Mouse (Mus musculus) ES-E14 (cell line): ENCODE results near the gene Nat10. TPM values are rescaled to one million over a fixed set of nuclear protein-coding genes. Genes with fewer than 3 reads are reported as not detected.

Experiments
- DNase-seq: peaks from one replicate; pipeline ENCODE4 v3.0.0-alpha.2; 2013; ENCODE audit warnings: low read depth, low spot score
- H3K27ac ChIP-seq: 2 replicates; pipeline ENCODE4 v1.5.1; 2012; ENCODE audit warnings: low read depth, mild to moderate bottlenecking, low read length, moderate library complexity, mixed read lengths; ENCODE audit not compliant: poor library complexity, insufficient read depth, severe bottlenecking
- H3K36me3 ChIP-seq: 2 replicates; pipeline ENCODE4 v1.6.1; 2012; ENCODE audit warnings: mild to moderate bottlenecking, low read length, moderate library complexity, mixed read lengths; ENCODE audit not compliant: control insufficient read depth, poor library complexity, insufficient read depth, severe bottlenecking
- H3K4me1 ChIP-seq, 2 experiments: fragments of 150-350 bp in 1 of 2; sonication (generic) in 1 of 2; 2 replicates each; pipeline ENCODE4 v1.6.1; 2012; ENCODE audit warnings: low read length in 2 of 2, mild to moderate bottlenecking in 1 of 2, mixed read lengths in 1 of 2; ENCODE audit not compliant: control insufficient read depth in 2 of 2, insufficient read depth in 2 of 2, poor library complexity in 1 of 2
- H3K4me3 ChIP-seq, 2 experiments: fragments of 150-350 bp in 1 of 2; sonication (generic) in 1 of 2; 2 replicates each; pipeline ENCODE4 v1.5.1; 2012; ENCODE audit warnings: low read length in 2 of 2, low read depth in 1 of 2, mild to moderate bottlenecking in 1 of 2, mixed read lengths in 1 of 2; ENCODE audit not compliant: insufficient read depth in 1 of 2, poor library complexity in 1 of 2, severe bottlenecking in 1 of 2
- H3K9ac ChIP-seq: 2 replicates; pipeline ENCODE4 v1.6.1; 2012; ENCODE audit warnings: low read depth, mild to moderate bottlenecking, low read length, mixed read lengths; ENCODE audit not compliant: poor library complexity, insufficient read depth, severe bottlenecking
- H3K9me3 ChIP-seq: fragments of 150-350 bp; sonication (generic); 2 replicates; pipeline ENCODE4 v1.6.1; 2012; ENCODE audit warnings: low read depth, mild to moderate bottlenecking, low read length; ENCODE audit not compliant: control insufficient read depth, insufficient read depth
- CHD2 ChIP-seq: IDR thresholded peaks from 2 replicates; pipeline ENCODE4 v1.6.1; 2014; ENCODE audit warnings: mild to moderate bottlenecking, low read depth, low read length, inconsistent platforms
- HCFC1 ChIP-seq: IDR thresholded peaks from 2 replicates; pipeline ENCODE4 v1.6.1; 2012; ENCODE audit warnings: low read length, inconsistent platforms, borderline replicate concordance; ENCODE audit not compliant: insufficient read depth
- MAFK ChIP-seq: IDR thresholded peaks from 2 replicates; pipeline ENCODE4 v1.6.1; 2014; ENCODE audit warnings: mild to moderate bottlenecking, low read depth, low read length, inconsistent platforms; ENCODE audit not compliant: insufficient read depth
- ZC3H11A ChIP-seq: IDR thresholded peaks from 2 replicates; pipeline ENCODE4 v1.6.1; 2012; ENCODE audit warnings: low read depth, mild to moderate bottlenecking, inconsistent platforms, low read length, borderline replicate concordance
- ZNF384 ChIP-seq: IDR thresholded peaks from 2 replicates; pipeline ENCODE4 v1.6.1; 2012; ENCODE audit warnings: low read depth, low read length, inconsistent platforms
- in situ Hi-C, 2 experiments: fragments of 600-800 bp; cut with MboI; formaldehyde crosslinking; loops; one replicate each; pipeline ENCODE4 v1.15.1; 2025; ENCODE audit warnings: low sequenced_read_pairs in 2 of 2, inconsistent platforms in 1 of 2; ENCODE audit not compliant: unreplicated experiment in 2 of 2
- total RNA-seq: library from RNA; depleted of rRNA; stranded (reverse); fragments of 300-350 nt; gene quantifications from 2 replicates; pipeline ENCODE4 v1.2.3, GENCODE M21; 2012

Gene Nat10
- total RNA-seq, 1 experiment: 77.0 TPM

- Histone ChIP-seq H3K4me3 (no peak overlapping the region), H3K9me3 (no peaks in the 10 kb centered on the region), H3K9ac (no peak overlapping the region), H3K36me3 (no peaks in the 10 kb centered on the region), H3K4me1 (no peaks in the 10 kb centered on the region), H3K27ac (no peak overlapping the region)
- in situ Hi-C loops: no loop called here
- TF ChIP-seq HCFC1: no peak
- no peak for TF ChIP-seq CHD2
- TF ChIP-seq ZNF384: no peak
- no peak for TF ChIP-seq MAFK
- TF ChIP-seq ZC3H11A: no peak
- DNase-seq: no peak
These were observed 55.2 kb downstream of the Nat10 start for GRCm38 (mm10) chr2:103705826-103706225.

GRCm38 (mm10) chr2:103703865-103704264 lies 57.2 kb downstream of the Nat10 start:
- TF ChIP-seq CHD2 (no peak), ZC3H11A (no peak)
- H3K4me1 ChIP-seq: no peaks in the 10 kb centered on the region
- in situ Hi-C loops: no loop called here
- H3K9me3 ChIP-seq: no peaks in the 10 kb centered on the region
- H3K27ac ChIP-seq: no peak overlapping the region
- no peak for DNase-seq
- no peak overlapping the region for H3K9ac ChIP-seq
- H3K36me3 ChIP-seq: no peaks in the 10 kb centered on the region
- no peak overlapping the region for H3K4me3 ChIP-seq

GRCm38 (mm10) chr2:103703336-103703735 lies 57.7 kb downstream of the Nat10 start:
- TF ChIP-seq CHD2 (no peak), ZNF384 (no peak), MAFK (no peak), ZC3H11A (no peak), HCFC1 (no peak)
- no peaks in the 10 kb centered on the region for H3K36me3 ChIP-seq
- H3K4me1 ChIP-seq: no peaks in the 10 kb centered on the region
- H3K4me3 ChIP-seq: no peak overlapping the region
- DNase-seq: no peak
- H3K9ac ChIP-seq: no peak overlapping the region
- H3K9me3 ChIP-seq: no peaks in the 10 kb centered on the region
- no peak overlapping the region for H3K27ac ChIP-seq
- in situ Hi-C loops: no loop called here

- Histone ChIP-seq H3K9me3 (no peaks in the 10 kb centered on the region), H3K4me1 (no peaks in the 10 kb centered on the region), H3K9ac (no peak overlapping the region), H3K36me3 (no peaks in the 10 kb centered on the region), H3K27ac (no peak overlapping the region), H3K4me3 (no peak overlapping the region)
- TF ChIP-seq MAFK (no peak), HCFC1 (no peak), ZNF384 (no peak), CHD2 (no peak), ZC3H11A (no peak)
- in situ Hi-C loops: no loop called here
- no peak for DNase-seq
These were observed 60.6 kb downstream of the Nat10 start for GRCm38 (mm10) chr2:103700514-103700913.

GRCm38 (mm10) chr2:103696177-103696576 lies 64.9 kb downstream of the Nat10 start:
- Histone ChIP-seq H3K9me3 (no peaks in the 10 kb centered on the region), H3K9ac (no peak overlapping the region), H3K27ac (no peak overlapping the region), H3K4me1 (no peaks in the 10 kb centered on the region), H3K36me3 (no peaks in the 10 kb centered on the region), H3K4me3 (no peak overlapping the region)
- DNase-seq: no peak
- TF ChIP-seq HCFC1 (no peak), MAFK (no peak)
- in situ Hi-C loops: no loop called here
